In the genomic region with DNA sequence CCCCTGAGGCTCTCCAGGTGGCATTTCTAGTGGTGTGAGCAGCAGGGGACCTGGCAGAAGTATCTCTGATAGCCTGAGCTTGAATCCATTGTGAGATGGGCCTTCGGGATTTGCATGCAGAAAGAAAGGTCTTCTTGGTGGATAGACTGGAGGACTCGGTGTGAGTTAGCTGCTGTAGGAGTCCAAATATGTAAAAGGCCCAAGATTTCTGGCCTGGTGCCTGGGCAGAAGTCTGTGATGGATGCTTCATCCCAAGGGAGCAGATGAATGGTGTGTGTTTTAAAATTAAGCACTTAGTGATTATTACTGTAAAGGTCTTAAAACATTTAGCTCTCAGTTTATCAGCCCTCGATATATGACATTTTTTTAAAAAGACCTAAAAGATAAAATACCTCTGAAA, we compare ENCODE assay signal across 15 mouse cellular contexts.
"Had no signal": no experiment of that assay in that cellular context is flagged by ENCODE, and none has a peak within 500 bp of the region (broad histone marks: within the 10 kb centered on the region; RNA-seq: fewer than 3 reads in every experiment).

No protein-coding gene starts in this region.

- H3K27me3 ChIP-seq: limb, embryonic 15.5 days; liver, embryonic 12.5 days; midbrain, embryonic 12.5 days; neural tube, embryonic 13.5 days had no signal

- DNase-seq: kidney, adult 9 months; kidney, postnatal 25 days; layer of hippocampus, adult 9-11 months; layer of hippocampus, postnatal 36 days; lung, postnatal 10 days; retina, postnatal 1 day; right cerebral cortex, postnatal 4 days; spleen, adult 18-20 months; thymus, postnatal 36 days had no signal

- H3K4me2 ChIP-seq: limb, embryonic 15.5 days; liver, embryonic 12.5 days; midbrain, embryonic 12.5 days; neural tube, embryonic 13.5 days had no signal

- H3K9ac ChIP-seq: limb, embryonic 15.5 days; liver, embryonic 12.5 days; midbrain, embryonic 12.5 days; neural tube, embryonic 13.5 days had no signal

- H3K4me3 ChIP-seq: limb, embryonic 15.5 days; liver, embryonic 12.5 days; midbrain, embryonic 12.5 days; neural tube, embryonic 13.5 days had no signal

- H3K9me3 ChIP-seq: limb, embryonic 15.5 days; midbrain, embryonic 12.5 days had no signal

- ATAC-seq: hindbrain, postnatal 0 days; liver, embryonic 12.5 days; midbrain, embryonic 16.5 days had no signal

- H3K4me1 ChIP-seq: limb, embryonic 15.5 days; liver, embryonic 12.5 days; midbrain, embryonic 12.5 days; neural tube, embryonic 13.5 days had no signal

- H3K27ac ChIP-seq: hindbrain, postnatal 0 days; limb, embryonic 15.5 days; liver, embryonic 12.5 days; midbrain, embryonic 12.5 days; neural tube, embryonic 13.5 days had no signal

- H3K36me3 ChIP-seq: limb, embryonic 15.5 days; liver, embryonic 12.5 days; midbrain, embryonic 12.5 days; neural tube, embryonic 13.5 days had no signal
